Comparison of ENCODE assay signal across 9 mouse cellular contexts in the genomic region with DNA sequence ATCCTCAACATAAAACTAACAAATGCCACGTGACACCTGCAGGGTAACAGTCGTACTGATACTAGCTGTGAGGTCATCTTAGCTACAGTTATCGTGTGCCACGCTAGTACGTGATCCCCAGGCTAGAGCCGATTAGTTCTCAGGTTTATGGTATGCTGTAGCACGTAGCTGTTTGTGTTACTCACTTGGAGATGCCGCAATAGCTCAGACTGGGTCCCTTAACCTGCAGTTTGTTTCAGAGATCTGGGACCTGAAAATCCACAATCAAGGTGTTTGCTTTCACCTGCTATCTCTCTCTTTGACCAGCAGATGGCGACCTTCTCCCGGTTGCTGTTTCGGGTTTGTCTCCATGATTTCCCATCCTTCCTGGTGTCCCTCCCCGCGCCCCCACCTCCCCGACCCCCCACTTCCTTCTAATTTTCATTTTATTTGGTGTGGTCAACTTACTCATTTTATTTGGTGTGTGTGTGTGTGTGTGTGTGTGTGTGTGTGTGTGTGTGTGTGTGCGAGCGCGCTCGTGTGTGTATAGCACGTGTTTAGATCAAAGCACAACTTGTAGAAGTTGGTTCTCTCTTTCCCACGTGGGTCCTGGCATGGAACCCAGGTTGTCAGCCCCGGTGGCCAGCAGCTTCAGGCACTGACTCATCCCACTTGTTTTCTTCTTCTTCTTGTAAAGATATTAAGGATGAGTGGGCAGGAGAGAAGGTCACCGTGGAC. TPM values are rescaled to one million over a fixed set of nuclear protein-coding genes. Genes with fewer than 3 reads are reported as not detected.
DNase-seq lines count a peak whose midpoint lies in the region; ATAC-seq and TF ChIP-seq lines count a peak whose summit lies in the region.
"Had no signal": no experiment of that assay in that cellular context is flagged by ENCODE, and none has a peak within 500 bp of the region (broad histone marks: within the 10 kb centered on the region; RNA-seq: fewer than 3 reads in every experiment).

No protein-coding gene starts in this region.

- DNase-seq in gastrocnemius, adult 2 months: peak; percentile 26
- no peak for DNase-seq in gastrocnemius, adult 8-10 months (ENCODE audit: low spot score in 2 of 2)
- peak; percentile 60 for DNase-seq in thymus, postnatal 14 days
- DNase-seq in thymus, adult 2 months: no peak
- DNase-seq in embryo, embryonic 10.5 days (ENCODE audit: low spot score): peak; percentile 70
- peak; percentile 50 for DNase-seq in hindbrain, embryonic 14.5 days (ENCODE audit: low spot score)
- DNase-seq in midbrain, embryonic 10.5 days (ENCODE audit: low spot score): peak; percentile 33
- DNase-seq in left cerebral cortex, adult 8-10 months (ENCODE audit: low spot score in 2 of 2): no peak
- DNase-seq: liver, embryonic 13.5 days had no signal

- H3K27me3 ChIP-seq in thymus, adult 2 months (ENCODE audit: control insufficient read depth, insufficient read depth, low read length): no peaks in the 10 kb centered on the region
- H3K27me3 ChIP-seq in hindbrain, embryonic 14.5 days (ENCODE audit: control insufficient read depth, insufficient read depth, low read length): no peaks in the 10 kb centered on the region
- no peaks in the 10 kb centered on the region for H3K27me3 ChIP-seq in midbrain, embryonic 10.5 days (ENCODE audit: low read depth, poor library complexity, severe bottlenecking)
- H3K27me3 ChIP-seq: liver, embryonic 13.5 days had no signal

- no peaks in the 10 kb centered on the region for H3K9me3 ChIP-seq in hindbrain, embryonic 14.5 days (ENCODE audit: control insufficient read depth, low read length)
- no peaks in the 10 kb centered on the region for H3K9me3 ChIP-seq in midbrain, embryonic 10.5 days (replicated peaks)
- H3K9me3 ChIP-seq: liver, embryonic 13.5 days had no signal

- no peak; the same call in 1 of the 2 replicates for ATAC-seq in hindbrain, embryonic 14.5 days (ENCODE audit: low FRiP score)

- peak; percentile 83 for TF ChIP-seq CTCF in gastrocnemius, adult 2 months (IDR thresholded peaks at IDR 0.05)
- TF ChIP-seq CTCF in thymus, adult 2 months (IDR thresholded peaks at IDR 0.05; ENCODE audit: borderline replicate concordance, control insufficient read depth, extremely low read depth, insufficient read depth, low read length, poor library complexity): no peak

- H3K9ac ChIP-seq in hindbrain, embryonic 14.5 days: no peak overlapping the region
- H3K9ac ChIP-seq: liver, embryonic 13.5 days had no signal

- WGBS in thymus, adult 2 months: 33% methylated on average over 22 of the region's 22 CpGs
- WGBS in hindbrain, embryonic 14.5 days: 48% methylated on average over 22 of the region's 22 CpGs
- WGBS in midbrain, embryonic 10.5 days: 48% methylated on average over 22 of the region's 22 CpGs

- no peak for TF ChIP-seq POLR2A in thymus, adult 2 months (IDR thresholded peaks at IDR 0.05; ENCODE audit: control insufficient read depth, extremely low read depth, insufficient read depth, low read length, poor library complexity)

- no peak overlapping the region for H3K4me2 ChIP-seq in hindbrain, embryonic 14.5 days (replicated peaks)
- H3K4me2 ChIP-seq: liver, embryonic 13.5 days had no signal

- H3K4me3 ChIP-seq in gastrocnemius, adult 2 months: no peak overlapping the region
- H3K4me3 ChIP-seq in thymus, adult 2 months (ENCODE audit: control insufficient read depth, insufficient read depth, low read length): no peak overlapping the region
- no peak overlapping the region for H3K4me3 ChIP-seq in hindbrain, embryonic 14.5 days (replicated peaks; ENCODE audit: low read length)
- no peak overlapping the region for H3K4me3 ChIP-seq in midbrain, embryonic 10.5 days
- H3K4me3 ChIP-seq: liver, embryonic 13.5 days had no signal

- H3K27ac ChIP-seq in gastrocnemius, adult 2 months: no peak overlapping the region
- no peak overlapping the region for H3K27ac ChIP-seq in thymus, adult 2 months (ENCODE audit: control insufficient read depth, insufficient read depth, low read length)
- H3K27ac ChIP-seq in hindbrain, embryonic 14.5 days: no peak overlapping the region
- no peak overlapping the region for H3K27ac ChIP-seq in midbrain, embryonic 10.5 days (replicated peaks)
- H3K27ac ChIP-seq: liver, embryonic 13.5 days had no signal

- peaks cover 17% of the 10 kb centered on the region for H3K4me1 ChIP-seq in thymus, adult 2 months (replicated peaks; ENCODE audit: control insufficient read depth, insufficient read depth, low read length)
- no peaks in the 10 kb centered on the region for H3K4me1 ChIP-seq in hindbrain, embryonic 14.5 days (replicated peaks; ENCODE audit: control insufficient read depth, insufficient read depth, low read length)
- no peaks in the 10 kb centered on the region for H3K4me1 ChIP-seq in midbrain, embryonic 10.5 days
- H3K4me1 ChIP-seq: liver, embryonic 13.5 days had no signal

- intact Hi-C loops in gastrocnemius, adult 2 months (cut with DNase I): loop anchor here (1.0 to 2.0 kb wide), 2 partner anchors 82 to 86 kb away; no protein-coding TSS in a partner anchor

- H3K36me3 ChIP-seq in thymus, adult 2 months (ENCODE audit: control insufficient read depth, insufficient read depth, low read length): no peaks in the 10 kb centered on the region
- H3K36me3 ChIP-seq in hindbrain, embryonic 14.5 days (replicated peaks; ENCODE audit: control insufficient read depth, insufficient read depth): no peaks in the 10 kb centered on the region
- H3K36me3 ChIP-seq in midbrain, embryonic 10.5 days: no peaks in the 10 kb centered on the region
- H3K36me3 ChIP-seq: liver, embryonic 13.5 days had no signal

RNA-seq across cellular contexts. Expression of a gene that starts 5.4 kb away (rescaled TPM):
- total RNA-seq in gastrocnemius, adult 2 months (2021): 10 to 100 TPM in 1 of 2 experiments, 1 to 10 TPM in 1; 9.1 to 10.7 TPM
- total RNA-seq in gastrocnemius, adult 8-10 months (2022): 10 to 100 TPM; 10.2 to 13.8 (median 12.2) TPM
- polyA plus RNA-seq in thymus, adult 2 months (2012; rRNA removed): 63.4 and 63.5 TPM in 2 replicates
- 14.3 and 14.9 TPM in 2 replicates for polyA plus RNA-seq in hindbrain, embryonic 14.5 days (2014; fragmentation: Nextera tagmentation; extraction: Ambion mirVana)
- 45.5 and 58.1 TPM in 2 replicates for polyA plus RNA-seq in midbrain, embryonic 10.5 days (2016; fragmentation: Nextera tagmentation; extraction: Ambion mirVana)
- 10 to 100 TPM; 31.0 to 35.3 (median 33.3) TPM for total RNA-seq in left cerebral cortex, adult 8-10 months (2022)

RNA-seq across cellular contexts. Expression of a gene that starts 18.0 kb away (rescaled TPM):
- total RNA-seq in gastrocnemius, adult 2 months (2021): not detected
- not detected for total RNA-seq in gastrocnemius, adult 8-10 months (2022)
- 3.1 and 3.4 TPM in 2 replicates for polyA plus RNA-seq in thymus, adult 2 months (2012; rRNA removed)
- polyA plus RNA-seq in hindbrain, embryonic 14.5 days (2014; fragmentation: Nextera tagmentation; extraction: Ambion mirVana): 0.29 and 0.48 TPM in 2 replicates
- 1.1 and 1.4 TPM in 2 replicates for polyA plus RNA-seq in midbrain, embryonic 10.5 days (2016; fragmentation: Nextera tagmentation; extraction: Ambion mirVana)
- total RNA-seq in left cerebral cortex, adult 8-10 months (2022): 1 to 10 TPM; 1.3 to 1.6 (median 1.4) TPM
- polyA plus RNA-seq: liver, embryonic 13.5 days had no signal

Comparison
In these comparisons a context has a peak if more than half of its experiments do, and no peak if none do; other contexts are left out.
1. DNase-seq: peak in gastrocnemius, adult 2 months (single experiment), thymus, postnatal 14 days (single experiment), embryo, embryonic 10.5 days (single experiment), hindbrain, embryonic 14.5 days (single experiment) and midbrain, embryonic 10.5 days (single experiment); none in gastrocnemius, adult 8-10 months (0 of 2), thymus, adult 2 months (single experiment) and left cerebral cortex, adult 8-10 months (0 of 2).